Mouse (Mus musculus): Measurements from ENCODE around the gene Slc25a36. TPM values are rescaled to one million over a fixed set of nuclear protein-coding genes. Genes with fewer than 3 reads are reported as not detected.

The Slc25a36 gene
- 10 to 100 TPM; 78.6 to 79.4 TPM for total RNA-seq (2021)
- long read RNA-seq, experiment 1, full-length matches to known transcripts, result 16 of 24 reads
- long read RNA-seq, experiment 1, partial matches to known transcripts, result 0 of 24 reads
- long read RNA-seq, experiment 1, other reads (novel, unspliced or antisense), result 8 of 24 reads
- long read RNA-seq, experiment 2, full-length matches to known transcripts, result 8 of 17 reads
- long read RNA-seq, experiment 2, partial matches to known transcripts, result 1 of 17 reads
- long read RNA-seq, experiment 2, other reads (novel, unspliced or antisense), result 8 of 17 reads

DNA sequence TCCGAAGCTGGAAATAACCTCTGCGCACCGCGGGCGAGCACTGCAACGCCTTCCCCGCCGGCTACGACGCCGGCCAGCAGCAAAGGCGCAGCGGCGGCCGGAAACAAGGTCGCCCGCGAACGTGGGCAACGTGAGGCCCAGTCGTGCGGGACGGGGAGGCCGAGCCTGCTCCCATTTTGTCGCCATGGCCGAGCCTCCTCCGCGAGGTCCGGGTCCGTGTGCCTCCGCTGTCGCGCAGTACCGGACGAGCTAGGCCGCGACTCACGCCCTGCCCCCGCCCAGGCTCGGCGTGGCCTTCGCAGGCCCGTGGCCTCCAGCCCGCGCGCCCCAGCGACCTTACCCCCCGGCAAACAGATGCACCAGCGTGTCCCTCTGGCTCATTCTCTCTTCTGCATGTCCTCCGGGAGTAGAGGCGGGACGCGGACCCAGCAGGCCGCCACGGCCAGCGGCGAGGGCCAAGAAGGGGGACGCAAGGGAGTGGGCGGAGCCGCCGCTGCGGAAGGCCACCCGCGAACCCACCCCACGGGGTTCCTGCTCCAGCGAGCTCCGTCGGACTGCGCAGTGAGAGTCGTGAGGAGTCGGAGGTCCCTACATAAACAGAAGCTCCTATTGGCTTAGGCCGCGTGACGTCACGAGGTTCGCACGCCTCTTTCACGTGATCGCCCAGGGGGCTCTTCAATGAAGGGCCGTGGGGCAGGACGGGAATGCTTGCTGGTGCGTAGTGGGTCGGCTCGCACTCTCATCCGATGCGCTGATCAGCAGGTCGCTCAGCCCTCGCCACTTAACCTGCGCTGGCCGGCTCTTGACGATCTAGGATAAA is at the start of gene Slc25a36:
Gene Slc25a36 (minus strand): TSS at position 587 of the 820 bp plus-strand sequence.
- peak within 1 kb of the TSS; percentile 94 for H3K4me3 ChIP-seq
- TF ChIP-seq CTCF (IDR thresholded peaks at IDR 0.05), result peak; percentile 3; the same call in 1 of the 2 replicates
- intact Hi-C loops (cut with DNase I), result loop anchor here (2.0 kb wide), 1 partner anchor 52 kb away; no protein-coding TSS in a partner anchor
- DNase-seq (ENCODE audit: extremely low spot score in 1 of 2, low spot score in 2 of 2), result peak; percentile 95 to 97
- H3K27ac ChIP-seq, result peak within 1 kb of the TSS; percentile 95

DNA sequence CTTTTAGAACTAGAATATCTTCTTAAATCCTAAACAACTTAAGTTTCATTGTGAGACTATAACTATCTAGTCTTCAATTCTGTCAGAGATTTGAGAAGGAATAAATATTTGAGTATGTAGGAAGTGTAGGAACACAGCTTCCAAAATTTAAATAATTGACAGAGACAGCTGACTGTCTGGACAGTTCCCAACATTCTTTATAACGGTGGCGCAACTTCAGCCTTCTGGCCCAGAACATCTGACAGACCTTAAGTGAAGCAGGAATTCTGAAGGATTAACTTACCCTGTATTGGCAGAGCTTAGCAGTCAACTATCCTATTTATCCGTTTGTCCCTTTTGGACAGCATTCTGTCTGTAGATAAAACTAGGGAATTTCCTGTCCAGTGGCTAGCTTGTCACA is 47.5 kb upstream of the Slc25a36 start:
- DNase-seq (ENCODE audit: extremely low spot score in 1 of 2, low spot score in 2 of 2), result no peak
- intact Hi-C loops (cut with DNase I), result no loop called here
- Histone ChIP-seq H3K27ac (no peak overlapping the region), H3K4me3 (no peak overlapping the region)
- no peak for TF ChIP-seq CTCF (IDR thresholded peaks at IDR 0.05)

DNA sequence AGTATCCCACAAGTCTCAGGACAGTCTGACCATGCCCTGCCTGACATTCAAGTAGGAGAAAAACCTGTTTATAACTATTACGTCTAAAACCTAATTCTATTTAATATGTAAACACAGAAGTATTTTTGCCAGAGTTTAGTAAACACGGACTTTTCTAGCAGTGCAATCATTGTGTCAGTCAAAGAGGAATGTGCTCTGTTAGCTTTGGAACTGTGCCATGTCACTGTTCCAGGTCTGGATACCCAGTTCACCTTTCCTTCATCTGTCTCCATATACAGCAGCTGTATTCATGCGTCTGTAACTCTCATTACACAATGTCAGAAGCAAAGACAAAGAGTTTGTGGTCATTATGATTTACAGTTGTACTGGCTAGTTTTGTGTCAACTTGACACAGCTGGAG is 45.0 kb upstream of the Slc25a36 start:
- TF ChIP-seq CTCF (IDR thresholded peaks at IDR 0.05), result no peak
- H3K27ac ChIP-seq, result no peak overlapping the region
- no peak for DNase-seq (ENCODE audit: extremely low spot score in 1 of 2, low spot score in 2 of 2)
- no peak overlapping the region for H3K4me3 ChIP-seq
- intact Hi-C loops (cut with DNase I), result no loop called here

DNA sequence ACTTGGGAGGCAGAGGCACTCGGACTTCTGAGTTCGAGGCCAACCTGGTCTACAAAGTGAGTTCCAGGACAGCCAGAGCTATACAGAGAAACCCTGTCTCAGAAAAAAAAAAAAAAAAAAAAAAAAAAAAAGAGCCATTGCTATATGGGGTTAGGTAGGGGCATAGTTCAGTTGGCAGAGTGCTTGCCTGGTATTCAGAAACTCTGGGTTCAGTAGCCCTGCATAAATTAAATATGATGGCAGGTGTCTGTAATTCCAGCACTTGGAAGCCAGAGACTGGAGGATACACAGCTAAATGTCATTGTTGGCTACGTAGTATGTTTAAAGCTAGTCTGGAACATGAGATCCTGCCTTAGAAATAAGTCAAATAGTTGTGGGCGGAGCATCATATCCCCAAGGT is 44.0 kb upstream of the Slc25a36 start:
- H3K4me3 ChIP-seq, result no peak overlapping the region
- no peak for TF ChIP-seq CTCF (IDR thresholded peaks at IDR 0.05)
- intact Hi-C loops (cut with DNase I), result no loop called here

DNA sequence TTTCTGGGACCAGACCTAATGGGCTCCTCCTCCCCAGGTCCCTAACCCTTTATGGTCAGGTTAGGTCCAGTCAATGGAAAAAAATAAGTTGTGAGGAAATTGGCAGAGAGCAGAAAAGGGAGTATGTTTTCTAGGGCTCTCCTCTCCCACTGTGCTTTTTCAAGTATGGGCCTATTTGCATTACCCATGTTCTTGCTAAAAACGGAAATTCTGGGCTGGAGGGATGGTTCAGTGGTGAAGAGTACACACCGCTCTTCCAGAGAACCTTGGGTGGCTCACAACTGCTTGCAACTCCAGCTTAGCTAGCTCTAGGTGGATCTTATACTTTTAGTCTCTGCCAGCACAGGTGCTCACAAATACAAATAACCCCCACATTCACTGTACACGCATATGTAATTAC is 42.0 kb upstream of the Slc25a36 start:
- H3K27ac ChIP-seq, result no peak overlapping the region
- intact Hi-C loops (cut with DNase I), result no loop called here
- DNase-seq (ENCODE audit: extremely low spot score in 1 of 2, low spot score in 2 of 2), result no peak
- no peak for TF ChIP-seq CTCF (IDR thresholded peaks at IDR 0.05)
- no peak overlapping the region for H3K4me3 ChIP-seq

More for the DNA sequence above, 44.0 kb upstream of the Slc25a36 start:
- no peak for DNase-seq (ENCODE audit: extremely low spot score in 1 of 2, low spot score in 2 of 2)
- H3K27ac ChIP-seq, result no peak overlapping the region

DNA sequence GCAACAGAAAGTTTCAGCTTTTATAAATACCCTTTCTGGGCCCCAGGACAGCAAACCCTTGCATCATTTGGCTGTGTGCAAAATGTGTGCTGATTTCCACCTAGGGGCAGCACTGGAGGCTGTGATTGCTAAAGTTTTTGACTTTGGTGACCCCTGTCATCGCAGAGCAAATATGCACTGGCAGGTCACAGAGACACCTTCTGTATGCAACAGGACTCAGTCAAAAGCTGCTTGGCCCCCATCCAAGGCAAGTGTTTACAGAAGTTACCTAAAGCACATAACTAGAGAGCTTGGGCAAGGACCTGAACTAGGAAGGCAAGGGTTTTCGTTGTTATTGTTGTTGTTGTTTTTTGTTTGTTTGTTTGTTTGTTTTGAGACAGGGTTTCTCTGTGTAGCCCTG is 36.3 kb upstream of the Slc25a36 start:
- H3K27ac ChIP-seq, result no peak overlapping the region
- H3K4me3 ChIP-seq, result no peak overlapping the region
- intact Hi-C loops (cut with DNase I), result no loop called here
- no peak for TF ChIP-seq CTCF (IDR thresholded peaks at IDR 0.05)
- DNase-seq (ENCODE audit: extremely low spot score in 1 of 2, low spot score in 2 of 2), result no peak

DNA sequence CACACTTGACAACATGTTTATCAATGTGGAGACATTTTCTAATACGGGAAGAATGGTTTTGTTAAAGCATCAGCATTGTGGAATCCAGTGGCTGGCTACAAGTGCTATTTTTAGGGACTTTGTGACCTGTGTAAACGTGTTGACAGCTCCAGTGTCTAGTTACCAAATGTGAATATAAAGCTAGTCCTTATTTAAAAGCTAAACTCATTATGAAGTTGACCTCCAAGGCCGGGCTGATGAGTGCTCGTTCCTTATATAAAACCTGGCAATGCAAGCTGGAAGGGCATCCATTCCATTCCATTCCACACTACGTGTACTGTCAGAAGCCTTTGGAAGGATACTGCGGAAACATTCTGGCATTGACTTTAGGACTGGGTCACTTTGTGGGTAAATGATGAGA is 34.4 kb upstream of the Slc25a36 start:
- no peak overlapping the region for H3K27ac ChIP-seq
- intact Hi-C loops (cut with DNase I), result no loop called here
- no peak for DNase-seq (ENCODE audit: extremely low spot score in 1 of 2, low spot score in 2 of 2)
- TF ChIP-seq CTCF (IDR thresholded peaks at IDR 0.05), result no peak
- H3K4me3 ChIP-seq, result no peak overlapping the region

DNA sequence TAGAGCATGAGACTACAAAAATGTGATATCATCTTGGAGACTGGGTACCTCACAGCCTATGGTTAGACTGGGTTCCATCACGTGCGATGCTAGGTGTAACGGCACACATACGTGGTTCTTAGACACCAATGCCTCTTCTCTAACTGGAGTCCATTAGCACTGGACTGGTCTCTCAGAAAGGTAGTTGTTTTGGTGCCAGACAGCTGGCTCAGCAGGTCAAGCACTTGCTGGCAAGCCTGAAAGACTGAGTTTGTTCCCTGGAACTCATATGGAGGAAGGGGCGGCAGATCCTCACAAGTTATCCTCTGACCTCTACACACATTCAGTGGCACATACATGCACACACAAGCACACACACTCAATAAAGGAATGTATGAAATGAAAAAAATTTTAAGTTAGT is 32.5 kb upstream of the Slc25a36 start:
- no peak overlapping the region for H3K27ac ChIP-seq
- no peak overlapping the region for H3K4me3 ChIP-seq
- no peak for TF ChIP-seq CTCF (IDR thresholded peaks at IDR 0.05)
- intact Hi-C loops (cut with DNase I), result no loop called here
- DNase-seq (ENCODE audit: extremely low spot score in 1 of 2, low spot score in 2 of 2), result no peak

DNA sequence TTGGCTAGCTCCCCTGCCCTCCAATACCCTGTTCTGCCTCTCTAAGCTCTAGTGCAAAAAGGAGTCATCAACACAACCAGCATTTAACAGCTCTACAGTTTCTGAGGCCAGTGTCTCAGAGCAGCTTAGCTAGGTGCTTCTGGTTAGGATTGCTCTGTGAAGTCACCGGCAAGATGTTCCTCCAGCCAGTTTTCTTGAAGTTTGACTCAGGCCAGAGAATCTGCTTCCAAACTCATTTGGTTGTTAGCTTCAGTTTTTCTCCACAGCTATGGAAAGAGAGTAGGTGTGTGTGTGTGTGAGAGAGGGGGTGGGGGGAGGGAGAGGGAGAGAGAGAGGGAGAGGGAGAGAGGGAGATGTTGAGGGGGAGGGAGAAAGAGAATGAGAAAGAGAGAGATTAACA is 31.6 kb upstream of the Slc25a36 start:
- Histone ChIP-seq H3K27ac (no peak overlapping the region), H3K4me3 (no peak overlapping the region)
- DNase-seq (ENCODE audit: extremely low spot score in 1 of 2, low spot score in 2 of 2), result no peak
- intact Hi-C loops (cut with DNase I), result no loop called here
- no peak for TF ChIP-seq CTCF (IDR thresholded peaks at IDR 0.05)

DNA sequence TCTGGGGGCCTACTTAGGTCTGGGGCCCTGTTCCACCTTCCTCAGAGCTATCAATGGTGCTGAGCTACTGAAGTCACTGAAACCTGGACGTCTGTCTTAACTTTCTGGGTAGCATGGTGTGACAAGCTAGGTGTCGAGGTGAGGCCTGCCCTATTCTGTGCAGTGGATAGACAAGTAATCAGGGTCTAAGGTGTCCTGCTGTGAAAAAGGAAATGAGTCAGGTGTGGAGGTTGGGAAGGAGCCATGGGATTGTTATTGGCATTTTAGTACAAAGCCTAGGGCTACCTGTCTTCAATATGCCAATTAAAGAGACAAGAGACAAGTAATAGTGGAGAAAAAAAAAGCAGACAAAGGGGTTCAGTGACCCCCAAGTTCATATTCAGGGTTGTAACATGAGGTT is 30.8 kb upstream of the Slc25a36 start:
- H3K27ac ChIP-seq, result no peak overlapping the region
- no peak overlapping the region for H3K4me3 ChIP-seq
- no peak for DNase-seq (ENCODE audit: extremely low spot score in 1 of 2, low spot score in 2 of 2)
- no peak for TF ChIP-seq CTCF (IDR thresholded peaks at IDR 0.05)
- intact Hi-C loops (cut with DNase I), result no loop called here

DNA sequence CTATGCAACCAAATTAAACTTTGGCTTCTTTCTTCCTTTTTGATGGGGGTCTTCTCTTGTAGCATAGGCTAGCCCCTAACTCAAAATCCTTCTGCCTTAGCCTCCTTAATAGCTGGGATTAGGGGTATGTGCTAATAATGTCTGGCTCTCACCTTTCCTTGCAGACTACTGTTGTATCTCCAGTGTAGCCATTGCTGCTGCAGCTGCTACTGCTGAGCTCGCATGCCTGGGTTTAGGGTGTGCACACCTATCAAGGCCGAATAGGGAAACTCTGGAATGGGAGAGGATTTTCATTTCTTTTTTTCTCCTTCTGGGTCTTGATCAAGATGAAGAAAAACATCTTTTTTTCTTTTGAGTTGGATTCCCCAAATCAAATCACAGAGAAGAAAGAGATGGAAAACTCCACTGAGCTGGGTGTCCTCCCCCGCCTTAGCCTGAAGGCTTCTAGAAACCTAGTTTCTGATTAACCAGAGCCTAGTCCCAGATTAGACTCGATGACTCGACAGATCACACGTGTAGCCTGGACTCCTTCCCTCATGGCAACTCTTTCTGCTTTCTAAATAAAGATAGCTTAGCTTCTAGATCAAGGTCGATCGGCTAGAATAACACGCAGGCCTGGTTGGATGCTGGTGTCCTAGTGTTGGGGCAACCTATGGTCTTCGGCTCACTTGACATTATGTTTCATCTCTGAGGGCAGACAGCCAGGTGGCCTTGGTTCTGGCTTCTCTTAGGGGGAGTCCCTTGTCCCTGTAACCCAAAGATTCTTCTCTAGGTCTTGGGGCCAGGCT is 29.4 kb upstream of the Slc25a36 start:
- H3K4me3 ChIP-seq, result no peak overlapping the region
- intact Hi-C loops (cut with DNase I), result no loop called here
- no peak for DNase-seq (ENCODE audit: extremely low spot score in 1 of 2, low spot score in 2 of 2)
- H3K27ac ChIP-seq, result no peak overlapping the region
- TF ChIP-seq CTCF (IDR thresholded peaks at IDR 0.05), result no peak

DNA sequence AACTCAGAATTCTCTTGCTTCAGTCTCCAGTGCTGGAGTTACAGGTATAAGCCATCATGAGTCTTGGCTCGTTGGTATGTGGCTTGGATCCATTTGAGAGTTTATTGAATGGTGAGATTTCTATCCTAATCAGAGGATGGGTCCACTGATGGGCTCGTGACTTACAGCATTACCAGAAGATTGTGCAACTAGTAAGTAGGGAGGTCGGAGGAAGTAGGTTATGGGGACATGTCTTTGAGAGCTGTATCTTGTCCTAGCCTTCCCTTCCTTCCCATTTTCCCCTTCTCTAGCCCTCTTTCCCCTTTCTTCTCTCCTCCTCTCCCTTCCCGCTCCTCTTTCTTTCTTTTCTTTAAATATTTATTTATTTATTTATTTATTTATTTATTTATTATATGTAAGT is 26.7 kb upstream of the Slc25a36 start:
- intact Hi-C loops (cut with DNase I), result no loop called here
- no peak for TF ChIP-seq CTCF (IDR thresholded peaks at IDR 0.05)

More for the DNA sequence above, 26.7 kb upstream of the Slc25a36 start:
- DNase-seq (ENCODE audit: extremely low spot score in 1 of 2, low spot score in 2 of 2), result no peak
- Histone ChIP-seq H3K27ac (no peak overlapping the region), H3K4me3 (no peak overlapping the region)

All from left cerebral cortex, adult 2 months (tissue).